Comparison of ENCODE assay signal across 8 mouse cellular contexts in the genomic region with DNA sequence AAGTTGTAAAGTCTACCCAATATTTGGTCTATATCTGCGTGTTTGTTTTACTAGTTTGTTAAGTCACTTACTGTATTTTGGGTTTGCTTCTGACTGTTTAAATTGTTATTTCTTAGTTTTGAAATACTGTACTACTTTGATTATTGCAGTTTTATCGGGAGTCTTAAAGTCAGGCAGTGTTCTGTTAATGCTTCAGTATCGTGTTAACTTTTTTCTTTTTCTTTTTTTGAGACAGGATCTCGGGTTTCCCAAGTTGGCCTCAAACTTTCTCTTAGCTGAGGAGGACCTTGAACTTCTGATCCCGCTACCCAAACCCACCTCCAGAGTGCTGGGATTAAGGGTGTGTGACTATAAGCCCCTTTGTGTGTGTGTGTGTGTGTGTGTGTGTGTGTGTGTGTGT. TPM values are rescaled to one million over a fixed set of nuclear protein-coding genes. Genes with fewer than 3 reads are reported as not detected.
A peak's percentile ranks its signal among the peaks of the same experiment; 100 is the strongest.
DNase-seq lines count a peak whose midpoint lies in the region; ATAC-seq lines count a peak whose summit lies in the region.

No protein-coding gene starts in this region.

- DNase-seq in lung, adult 18-20 months: no peak
- peak; percentile 11 for DNase-seq in embryonic facial prominence, embryonic 10.5 days (ENCODE audit: low spot score)
- no peak for DNase-seq in adrenal gland, adult 2 months
- no peak for DNase-seq in gastrocnemius, adult 8-10 months (ENCODE audit: low spot score in 2 of 2)
- no peak for DNase-seq in thymus, postnatal 10 days (ENCODE audit: low spot score in 2 of 2)

- no peaks in the 10 kb centered on the region for H3K27me3 ChIP-seq in lung, embryonic 16.5 days (ENCODE audit: control insufficient read depth, insufficient read depth, low read depth, low read length)
- H3K27me3 ChIP-seq in embryonic facial prominence, embryonic 10.5 days (replicated peaks; ENCODE audit: low read depth, poor library complexity, severe bottlenecking): no peaks in the 10 kb centered on the region
- H3K27me3 ChIP-seq in hindbrain, embryonic 12.5 days: no peaks in the 10 kb centered on the region
- H3K27me3 ChIP-seq in midbrain, embryonic 13.5 days: no peaks in the 10 kb centered on the region

- no peak overlapping the region for H3K27ac ChIP-seq in lung, embryonic 16.5 days (ENCODE audit: low read length)
- H3K27ac ChIP-seq in embryonic facial prominence, embryonic 10.5 days (replicated peaks): peak overlapping the region; percentile 96; the same call in 1 of the 2 replicates
- no peak overlapping the region for H3K27ac ChIP-seq in hindbrain, embryonic 12.5 days
- H3K27ac ChIP-seq in midbrain, embryonic 13.5 days: no peak overlapping the region

- H3K9me3 ChIP-seq in lung, embryonic 16.5 days (ENCODE audit: control insufficient read depth, low read length): no peaks in the 10 kb centered on the region
- H3K9me3 ChIP-seq in embryonic facial prominence, embryonic 10.5 days: no peaks in the 10 kb centered on the region
- no peaks in the 10 kb centered on the region for H3K9me3 ChIP-seq in hindbrain, embryonic 12.5 days (replicated peaks)
- H3K9me3 ChIP-seq in midbrain, embryonic 13.5 days: no peaks in the 10 kb centered on the region

- peak overlapping the region; percentile 63 for H3K9ac ChIP-seq in lung, embryonic 16.5 days (ENCODE audit: low read length)
- peak overlapping the region; percentile 82; the same call in 1 of the 2 replicates for H3K9ac ChIP-seq in hindbrain, embryonic 12.5 days
- H3K9ac ChIP-seq in midbrain, embryonic 13.5 days (replicated peaks): peak overlapping the region; percentile 76; the same call in 1 of the 2 replicates

- peak overlapping the region; percentile 52 for H3K4me2 ChIP-seq in lung, embryonic 16.5 days (ENCODE audit: low read depth, low read length)
- H3K4me2 ChIP-seq in hindbrain, embryonic 12.5 days (replicated peaks): peak overlapping the region; percentile 48
- peak overlapping the region; percentile 54 for H3K4me2 ChIP-seq in midbrain, embryonic 13.5 days (replicated peaks)

- WGBS in lung, embryonic 16.5 days: 4% methylated on average over 5 of the region's 5 CpGs
- 19% methylated on average over 5 of the region's 5 CpGs for WGBS in embryonic facial prominence, embryonic 10.5 days
- WGBS in hindbrain, embryonic 12.5 days: 17% methylated on average over 5 of the region's 5 CpGs
- WGBS in midbrain, embryonic 13.5 days: 21% methylated on average over 5 of the region's 5 CpGs

- H3K4me3 ChIP-seq in lung, embryonic 16.5 days (ENCODE audit: low read length): peak overlapping the region; percentile 59
- H3K4me3 ChIP-seq in embryonic facial prominence, embryonic 10.5 days: peak overlapping the region; percentile 82
- H3K4me3 ChIP-seq in hindbrain, embryonic 12.5 days: peak overlapping the region; percentile 66
- peak overlapping the region; percentile 60 for H3K4me3 ChIP-seq in midbrain, embryonic 13.5 days (replicated peaks)

- H3K36me3 ChIP-seq in lung, embryonic 16.5 days (ENCODE audit: control insufficient read depth, insufficient read depth, low read length): peaks cover 10% of the 10 kb centered on the region; the same call in 1 of the 2 replicates
- peaks cover 37% of the 10 kb centered on the region for H3K36me3 ChIP-seq in embryonic facial prominence, embryonic 10.5 days (replicated peaks)
- H3K36me3 ChIP-seq in hindbrain, embryonic 12.5 days: peaks cover 20% of the 10 kb centered on the region; the same call in 1 of the 2 replicates
- peaks cover 12% of the 10 kb centered on the region; the same call in 1 of the 2 replicates for H3K36me3 ChIP-seq in midbrain, embryonic 13.5 days

- peaks cover 10% of the 10 kb centered on the region for H3K4me1 ChIP-seq in lung, embryonic 16.5 days (replicated peaks; ENCODE audit: control insufficient read depth, insufficient read depth, low read length)
- peaks cover 5% of the 10 kb centered on the region for H3K4me1 ChIP-seq in embryonic facial prominence, embryonic 10.5 days
- peaks cover 9% of the 10 kb centered on the region for H3K4me1 ChIP-seq in hindbrain, embryonic 12.5 days
- H3K4me1 ChIP-seq in midbrain, embryonic 13.5 days (replicated peaks): peaks cover 18% of the 10 kb centered on the region

- no peak for ATAC-seq in lung, embryonic 16.5 days (ENCODE audit: low read depth)
- no peak for ATAC-seq in hindbrain, embryonic 12.5 days (ENCODE audit: low FRiP score)
- ATAC-seq in midbrain, embryonic 13.5 days: no peak

RNA-seq across cellular contexts. Expression of gene Zfp619, which starts 35.4 kb away (rescaled TPM):
- polyA plus RNA-seq in lung, embryonic 16.5 days (2015; fragmentation: Nextera tagmentation; extraction: Ambion mirVana): 2.0 TPM in 2 replicates
- 2.5 and 2.8 TPM in 2 replicates for polyA plus RNA-seq in embryonic facial prominence, embryonic 10.5 days (2016; fragmentation: Nextera tagmentation; extraction: Ambion mirVana)
- 3.8 and 4.3 TPM in 2 replicates for polyA plus RNA-seq in hindbrain, embryonic 12.5 days (2016; fragmentation: Nextera tagmentation; extraction: Ambion mirVana)
- polyA plus RNA-seq in midbrain, embryonic 13.5 days (2015; fragmentation: Nextera tagmentation; extraction: Ambion mirVana): 4.3 and 4.6 TPM in 2 replicates
- 1 to 10 TPM; 2.3 to 2.6 TPM for total RNA-seq in adrenal gland, adult 2 months (2021)
- polyA plus RNA-seq in adrenal gland, adult 2 months (2012; rRNA removed): 0.07 and 0.12 TPM in 2 replicates
- 1 to 10 TPM in 1 of 4 experiments, under 1 TPM in 3; 0.88 to 1.2 (median 0.97) TPM for total RNA-seq in gastrocnemius, adult 8-10 months (2022)
